Mouse (Mus musculus) kidney, adult 2 months (tissue): ENCODE results near the gene Tmem63b. TPM values are rescaled to one million over a fixed set of nuclear protein-coding genes. Genes with fewer than 3 reads are reported as not detected.

Experiments
- DNase-seq: peaks from one replicate; pipeline ENCODE4 v3.0.0; 2021
- H3K27ac ChIP-seq: fragments of 200-500 bp; 2 replicates; pipeline ENCODE4 v1.5.1; 2012; ENCODE audit warnings: low read depth, low read length, control low read depth, inconsistent platforms; ENCODE audit not compliant: insufficient read depth
- H3K27me3 ChIP-seq: fragments of 200-500 bp; replicated peaks from 2 replicates; pipeline ENCODE4 v1.6.1; 2012; ENCODE audit warnings: mild to moderate bottlenecking, moderate library complexity, low read length, inconsistent platforms; ENCODE audit not compliant: control insufficient read depth, insufficient read depth
- H3K36me3 ChIP-seq: fragments of 200-500 bp; 2 replicates; pipeline ENCODE4 v1.6.1; 2012; ENCODE audit warnings: mild to moderate bottlenecking, moderate library complexity, low read length, inconsistent platforms; ENCODE audit not compliant: control insufficient read depth, insufficient read depth
- H3K4me1 ChIP-seq: fragments of 200-500 bp; 2 replicates; pipeline ENCODE4 v1.6.1; 2011; ENCODE audit warnings: low read length; ENCODE audit not compliant: control insufficient read depth, insufficient read depth
- H3K4me3 ChIP-seq: fragments of 200-500 bp; 2 replicates; pipeline ENCODE4 v1.5.1; 2011; ENCODE audit warnings: mild to moderate bottlenecking, low read depth, low read length, control low read depth; ENCODE audit not compliant: insufficient read depth
- CTCF ChIP-seq: fragments of 200-500 bp; conservative IDR thresholded peaks from 2 replicates; pipeline ENCODE4 v1.5.1; 2011; ENCODE audit warnings: low read depth, mild to moderate bottlenecking, control low read depth, low read length, moderate library complexity, mixed read lengths; ENCODE audit not compliant: insufficient read depth, insufficient read length
- POLR2A ChIP-seq: fragments of 200-500 bp; IDR thresholded peaks from one replicate; pipeline ENCODE4 v1.6.1; 2011; ENCODE audit warnings: low read depth, low read length, control low read depth
- WGBS: fragments of 180-500 bp; shearing (Covaris S2); methylation state at CpG from one replicate; pipeline ENCODE4 v1.1.7; 2018; 5-methylcytosine and 5-hydroxymethylcytosine counted together
- polyA plus RNA-seq: library from polyadenylated mRNA; depleted of rRNA; stranded (reverse); fragments of >200 nt; gene quantifications from 2 replicates; pipeline ENCODE4 v1.2.3, GENCODE M21; 2012

The Tmem63b gene
- polyA plus RNA-seq, 1 experiment: 77.9 TPM

GRCm38 (mm10) chr17:45723732-45724573, 37.2 kb upstream of the Tmem63b start:
- H3K27me3 ChIP-seq: no peaks in the 10 kb centered on the region
- 3% methylated on average over 25 of the region's 25 CpGs for WGBS
- H3K4me3 ChIP-seq: peak overlapping the region; percentile 14
- no peak overlapping the region for H3K27ac ChIP-seq
- no peaks in the 10 kb centered on the region for H3K4me1 ChIP-seq
- DNase-seq: peak; percentile 73
- TF ChIP-seq POLR2A (no peak), CTCF (peak; percentile 97)
- H3K36me3 ChIP-seq: no peaks in the 10 kb centered on the region

GRCm38 (mm10) chr17:45718323-45718722, 31.6 kb upstream of the Tmem63b start:
- H3K27me3 ChIP-seq: no peaks in the 10 kb centered on the region

DNA sequence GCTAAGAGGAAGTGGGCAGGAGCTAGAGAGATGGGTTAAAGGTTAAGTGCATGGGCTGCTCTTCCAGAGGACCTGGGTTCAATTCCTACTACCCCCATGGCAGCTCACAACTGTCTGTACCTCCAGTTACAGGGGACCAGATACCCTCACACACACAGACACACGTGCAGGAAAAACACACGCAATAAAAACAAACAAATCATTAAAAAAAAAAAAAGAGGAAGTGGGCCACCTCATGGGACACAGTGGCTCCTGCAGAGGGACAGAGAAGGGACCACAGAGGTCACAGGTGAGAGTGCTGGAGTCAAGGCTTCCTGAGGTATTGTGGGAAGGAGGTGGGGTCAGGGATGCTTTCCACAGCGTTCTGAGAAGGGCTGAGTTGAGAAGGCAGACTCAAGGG, 24.8 kb upstream of the Tmem63b start:
- H3K27me3 ChIP-seq: no peaks in the 10 kb centered on the region
- 42% methylated on average over 3 of the region's 3 CpGs for WGBS
- no peaks in the 10 kb centered on the region for H3K4me1 ChIP-seq
- no peak for TF ChIP-seq POLR2A
- no peak for TF ChIP-seq CTCF
- H3K27ac ChIP-seq: no peak overlapping the region
- no peak for DNase-seq
- no peaks in the 10 kb centered on the region for H3K36me3 ChIP-seq
- no peak overlapping the region for H3K4me3 ChIP-seq

More at GRCm38 (mm10) chr17:45718323-45718722, 31.6 kb upstream of the Tmem63b start:
- peak; percentile 77 for DNase-seq
- WGBS: 4% methylated on average over 10 of the region's 10 CpGs
- no peak overlapping the region for H3K27ac ChIP-seq
- TF ChIP-seq CTCF (peak; percentile 97), POLR2A (no peak)
- no peaks in the 10 kb centered on the region for H3K4me1 ChIP-seq
- no peak overlapping the region for H3K4me3 ChIP-seq
- H3K36me3 ChIP-seq: no peaks in the 10 kb centered on the region

DNA sequence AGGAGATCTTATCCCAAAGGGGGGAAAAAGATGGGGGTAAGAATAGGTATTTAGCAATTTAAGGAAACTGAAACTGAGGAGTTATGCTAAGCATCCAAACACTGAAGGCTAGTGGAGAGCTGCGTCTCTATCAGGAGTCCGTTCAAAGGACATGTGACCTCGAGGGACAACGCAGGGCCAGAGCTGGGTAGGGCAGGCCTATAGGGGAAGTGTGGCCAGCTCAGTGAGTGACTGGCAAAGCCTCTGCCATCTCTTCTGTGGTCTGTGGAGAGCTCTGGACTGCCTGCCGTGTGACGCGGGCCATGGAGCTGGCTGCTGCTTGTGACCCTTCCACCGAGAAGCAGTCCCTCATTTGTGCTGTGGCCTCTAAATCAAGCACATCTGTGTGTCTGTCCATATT, 23.7 kb upstream of the Tmem63b start:
- WGBS: 74% methylated on average over 8 of the region's 8 CpGs
- Histone ChIP-seq H3K4me3 (no peak overlapping the region), H3K4me1 (no peaks in the 10 kb centered on the region), H3K27ac (no peak overlapping the region), H3K36me3 (no peaks in the 10 kb centered on the region), H3K27me3 (no peaks in the 10 kb centered on the region)
- no peak for DNase-seq
- TF ChIP-seq POLR2A (no peak), CTCF (no peak)

- Histone ChIP-seq H3K4me3 (no peak overlapping the region), H3K27ac (no peak overlapping the region), H3K27me3 (no peaks in the 10 kb centered on the region), H3K4me1 (no peaks in the 10 kb centered on the region), H3K36me3 (no peaks in the 10 kb centered on the region)
- 61% methylated on average over 3 of the region's 3 CpGs for WGBS
- DNase-seq: no peak
- TF ChIP-seq POLR2A (no peak), CTCF (no peak)
Observed at GRCm38 (mm10) chr17:45709829-45710228, 23.1 kb upstream of the Tmem63b start.

- WGBS: 73% methylated on average over 8 of the region's 8 CpGs
- H3K4me3 ChIP-seq: no peak overlapping the region
- no peaks in the 10 kb centered on the region for H3K27me3 ChIP-seq
- no peak for TF ChIP-seq CTCF
- no peak for TF ChIP-seq POLR2A
- no peak overlapping the region for H3K27ac ChIP-seq
- no peaks in the 10 kb centered on the region for H3K4me1 ChIP-seq
- H3K36me3 ChIP-seq: no peaks in the 10 kb centered on the region
- DNase-seq: no peak
Observed at GRCm38 (mm10) chr17:45708179-45708578, 21.5 kb upstream of the Tmem63b start.

DNA sequence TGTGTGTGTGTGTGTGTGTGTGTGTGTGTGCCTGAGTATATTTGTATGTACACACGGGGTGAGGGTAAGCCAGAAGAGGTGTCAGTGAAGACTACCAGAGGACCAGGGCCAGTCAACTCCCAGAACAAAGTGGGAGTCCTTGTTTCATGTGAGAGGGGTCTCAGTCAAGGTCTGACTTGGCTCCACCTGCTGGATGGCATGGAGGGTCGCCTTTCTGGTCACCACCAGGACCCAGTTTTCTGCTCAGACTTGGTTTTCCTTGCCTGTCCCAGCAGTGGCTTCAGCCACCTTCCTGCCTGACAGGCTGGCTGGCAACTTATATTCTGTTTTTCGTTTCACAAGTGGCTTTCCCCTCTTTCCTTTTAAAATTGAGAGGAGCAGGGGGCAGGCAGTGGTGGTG, 20.7 kb upstream of the Tmem63b start:
- H3K36me3 ChIP-seq: no peaks in the 10 kb centered on the region
- no peaks in the 10 kb centered on the region for H3K4me1 ChIP-seq
- H3K27me3 ChIP-seq: no peaks in the 10 kb centered on the region
- DNase-seq: no peak
- WGBS: 58% methylated on average over 3 of the region's 3 CpGs
- no peak overlapping the region for H3K4me3 ChIP-seq
- H3K27ac ChIP-seq: no peak overlapping the region
- TF ChIP-seq CTCF: no peak
- no peak for TF ChIP-seq POLR2A

DNA sequence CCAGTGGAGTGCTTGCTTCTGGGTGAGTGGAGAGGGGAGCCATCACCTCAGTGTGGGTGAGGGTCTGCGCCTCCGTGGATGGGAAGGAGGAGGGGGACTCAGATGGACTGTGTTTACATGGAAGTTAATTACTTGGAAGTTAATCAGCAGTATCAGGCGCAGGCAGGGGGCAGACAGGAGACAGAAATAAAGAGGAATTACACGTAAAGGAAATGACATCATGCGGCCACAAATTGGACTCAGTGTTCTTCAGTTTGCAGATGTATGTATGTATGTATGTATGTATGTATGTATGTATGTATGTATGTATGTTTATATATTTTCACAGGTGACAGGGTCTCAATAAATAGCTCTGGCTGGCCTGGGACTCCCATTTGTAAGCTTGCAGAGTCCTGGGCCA, 20.1 kb upstream of the Tmem63b start:
- no peak for DNase-seq
- TF ChIP-seq POLR2A (no peak), CTCF (no peak)
- H3K27me3 ChIP-seq: no peaks in the 10 kb centered on the region
- no peak overlapping the region for H3K4me3 ChIP-seq
- no peaks in the 10 kb centered on the region for H3K4me1 ChIP-seq
- H3K27ac ChIP-seq: no peak overlapping the region
- no peaks in the 10 kb centered on the region for H3K36me3 ChIP-seq
- 65% methylated on average over 5 of the region's 5 CpGs for WGBS
